ENCODE assay signal across 24 mouse cellular contexts in the genomic region with DNA sequence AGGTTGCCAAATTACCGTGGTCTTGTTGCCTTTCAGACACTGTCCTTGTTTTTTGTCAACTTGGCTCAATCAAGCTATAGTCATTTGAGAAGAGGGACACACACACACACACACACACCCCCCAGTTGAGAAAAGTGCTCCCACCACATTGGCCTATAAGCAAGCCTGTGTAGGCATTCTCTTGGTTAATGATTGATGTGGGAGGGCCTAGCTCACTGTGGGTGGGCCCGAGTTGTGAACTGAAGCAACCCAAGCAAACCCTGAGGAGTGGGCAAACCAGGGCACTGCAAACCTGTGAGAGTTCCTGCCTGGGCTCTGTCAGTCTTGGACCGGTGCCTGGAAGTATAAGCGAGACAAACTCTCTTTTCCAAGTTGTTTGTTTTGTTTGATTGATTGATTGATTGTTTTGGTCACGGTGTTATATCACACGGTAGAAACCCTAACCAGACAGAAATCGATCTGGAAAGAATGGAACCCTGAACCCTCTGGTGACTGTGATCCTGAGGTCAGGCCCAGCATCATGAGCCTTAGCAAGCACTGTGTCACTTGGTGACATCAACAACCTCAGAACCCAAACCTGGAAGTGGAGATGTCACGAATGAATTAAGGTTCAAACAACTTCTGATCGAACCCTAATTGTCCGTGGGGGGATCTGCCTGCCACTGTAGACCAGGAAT. TPM values are rescaled to one million over a fixed set of nuclear protein-coding genes. Genes with fewer than 3 reads are reported as not detected.
A peak's percentile ranks its signal among the peaks of the same experiment; 100 is the strongest.
DNase-seq lines count a peak whose midpoint lies in the region; ATAC-seq and TF ChIP-seq lines count a peak whose summit lies in the region.
"Had no signal": no experiment of that assay in that cellular context is flagged by ENCODE, and none has a peak within 500 bp of the region (broad histone marks: within the 10 kb centered on the region; RNA-seq: fewer than 3 reads in every experiment).

No protein-coding gene starts in this region.

- TF ChIP-seq CTCF in liver, adult 2 months (IDR thresholded peaks at IDR 0.05; ENCODE audit: low read depth, low read length) = no peak
- TF ChIP-seq CTCF in liver, embryonic 14.5 days (IDR thresholded peaks at IDR 0.05; ENCODE audit: low read depth) = no peak

- 0 out of 2 replicates have a peak overlapping the region, but pooled peaks have one; percentile 8 for H3K9ac ChIP-seq in liver, adult 2 months (ENCODE audit: low read depth, low read length)
- H3K9ac ChIP-seq in liver, embryonic 14.5 days (replicated peaks) = no peak overlapping the region
- H3K9ac ChIP-seq in liver, embryonic 16.5 days (ENCODE audit: low read depth, low read length) = no peak overlapping the region
- H3K9ac ChIP-seq: forebrain, embryonic 13.5 days; heart, embryonic 13.5 days; hindbrain, embryonic 12.5 days; hindbrain, embryonic 15.5 days had no signal

- no peak overlapping the region for H3K4me2 ChIP-seq in liver, embryonic 14.5 days (ENCODE audit: low read depth)
- no peak overlapping the region for H3K4me2 ChIP-seq in liver, embryonic 16.5 days (ENCODE audit: low read depth, low read length)
- H3K4me2 ChIP-seq: forebrain, embryonic 13.5 days; heart, embryonic 13.5 days; hindbrain, embryonic 12.5 days; hindbrain, embryonic 15.5 days had no signal

- 0 out of 2 replicates have a peak, but pooled peaks cover 2% of the 10 kb centered on the region for H3K4me1 ChIP-seq in liver, adult 2 months (ENCODE audit: control insufficient read depth, insufficient read depth, low read length)
- H3K4me1 ChIP-seq in liver, embryonic 14.5 days (replicated peaks; ENCODE audit: control insufficient read depth in 2 of 2, insufficient read depth in 2 of 2, low read length in 1 of 2) = 0 out of 4 replicates have a peak, but pooled peaks cover 0 to 2% of the 10 kb centered on the region in 2 experiments
- H3K4me1 ChIP-seq in liver, embryonic 16.5 days (ENCODE audit: control insufficient read depth, low read depth, low read length) = no peaks in the 10 kb centered on the region
- H3K4me1 ChIP-seq: forebrain, embryonic 10.5 days; forebrain, embryonic 13.5 days; heart, embryonic 10.5 days; hindbrain, embryonic 12.5 days; hindbrain, embryonic 15.5 days had no signal

- no peak overlapping the region; the same call in 1 of the 2 replicates for H3K4me3 ChIP-seq in liver, adult 2 months (ENCODE audit: insufficient read depth, low read depth, low read length)
- H3K4me3 ChIP-seq in liver, embryonic 14.5 days (ENCODE audit: insufficient read depth in 1 of 2, low read depth in 2 of 2, low read length in 2 of 2) = no peak overlapping the region
- no peak overlapping the region for H3K4me3 ChIP-seq in liver, embryonic 16.5 days (ENCODE audit: low read depth, low read length)
- H3K4me3 ChIP-seq: forebrain, embryonic 10.5 days; forebrain, embryonic 13.5 days; heart, adult 2 months; heart, embryonic 10.5 days; heart, embryonic 13.5 days; hindbrain, embryonic 12.5 days; hindbrain, embryonic 15.5 days had no signal

- peak; percentile 65 for ATAC-seq in liver, embryonic 14.5 days (ENCODE audit: insufficient read depth)
- peak; percentile 77 for ATAC-seq in liver, embryonic 16.5 days (ENCODE audit: low read depth)
- ATAC-seq: CD4-positive, CD25-positive, alpha-beta regulatory T cell, adult 4 months; forebrain, embryonic 13.5 days; forebrain, embryonic 16.5 days had no signal

- H3K9me3 ChIP-seq in liver, embryonic 14.5 days (ENCODE audit: control insufficient read depth, low read length) = no peaks in the 10 kb centered on the region
- no peaks in the 10 kb centered on the region for H3K9me3 ChIP-seq in liver, embryonic 16.5 days (replicated peaks; ENCODE audit: control insufficient read depth, low read length)
- H3K9me3 ChIP-seq: forebrain, embryonic 10.5 days; forebrain, embryonic 13.5 days; heart, embryonic 10.5 days; heart, embryonic 13.5 days; hindbrain, embryonic 12.5 days; hindbrain, embryonic 15.5 days had no signal

- H3K36me3 ChIP-seq in liver, adult 2 months (ENCODE audit: control insufficient read depth, insufficient read depth, low read length) = no peaks in the 10 kb centered on the region
- H3K36me3 ChIP-seq in liver, embryonic 14.5 days (replicated peaks; ENCODE audit: control insufficient read depth, insufficient read depth, low read depth) = no peaks in the 10 kb centered on the region
- H3K36me3 ChIP-seq in liver, embryonic 16.5 days (ENCODE audit: control insufficient read depth, insufficient read depth) = no peaks in the 10 kb centered on the region
- H3K36me3 ChIP-seq: heart, embryonic 13.5 days had no signal

- H3K27ac ChIP-seq in liver, adult 2 months (replicated peaks; ENCODE audit: insufficient read depth, low read depth, low read length) = peak overlapping the region; percentile 73
- no peak overlapping the region for H3K27ac ChIP-seq in liver, embryonic 14.5 days
- H3K27ac ChIP-seq in liver, embryonic 16.5 days (ENCODE audit: low read length) = no peak overlapping the region
- H3K27ac ChIP-seq: forebrain, embryonic 10.5 days; forebrain, embryonic 13.5 days; heart, adult 2 months; heart, embryonic 10.5 days; heart, embryonic 13.5 days; hindbrain, embryonic 12.5 days; hindbrain, embryonic 15.5 days had no signal

- peak; percentile 95 for DNase-seq in liver, adult 2 months (ENCODE audit: extremely low read depth, low read depth, low spot score)
- DNase-seq in liver = no peak
- no peak for DNase-seq in liver, embryonic 14.5 days (ENCODE audit: low read depth in 3 of 3, low spot score in 3 of 3)
- no peak for DNase-seq in cerebellum, adult 9-11 months
- DNase-seq in testis, postnatal 14 days (ENCODE audit: low spot score) = no peak
- DNase-seq: adrenal gland, adult 2 months; adrenal gland, postnatal 14 days; cerebellum, adult 11-12 months; cerebellum, adult 8-10 months; cerebellum, postnatal 14 days; gastrocnemius, postnatal 10 days; gastrocnemius, postnatal 36 days; heart, adult 2 months; heart, postnatal 14 days; heart, postnatal 4 days had no signal

- 29% methylated on average over 10 of the region's 10 CpGs for WGBS in liver, adult 2 months
- 74% methylated on average over 10 of the region's 10 CpGs for WGBS in liver, embryonic 14.5 days (ENCODE audit: insufficient replicate concordance)
- WGBS in liver, embryonic 16.5 days (ENCODE audit: insufficient replicate concordance) = 65% methylated on average over 10 of the region's 10 CpGs

- no peak for TF ChIP-seq POLR2A in liver, adult 2 months (IDR thresholded peaks at IDR 0.05; ENCODE audit: extremely low read depth, insufficient read depth, low read length)

- no peak for TF ChIP-seq EP300 in liver, embryonic 14.5 days (IDR thresholded peaks at IDR 0.05; ENCODE audit: low read depth)

- H3K79me2 ChIP-seq in liver, adult 2 months (ENCODE audit: control insufficient read depth, insufficient read depth, low read length) = no peaks in the 10 kb centered on the region

- no peaks in the 10 kb centered on the region for H3K27me3 ChIP-seq in liver, adult 2 months (ENCODE audit: control insufficient read depth, insufficient read depth, low read length)
- H3K27me3 ChIP-seq in liver, embryonic 14.5 days (ENCODE audit: control insufficient read depth, insufficient read depth, low read length) = no peaks in the 10 kb centered on the region
- no peaks in the 10 kb centered on the region for H3K27me3 ChIP-seq in liver, embryonic 16.5 days (ENCODE audit: control insufficient read depth, insufficient read depth, low read depth, low read length)
- H3K27me3 ChIP-seq: forebrain, embryonic 13.5 days; heart, embryonic 13.5 days; hindbrain, embryonic 12.5 days; hindbrain, embryonic 15.5 days had no signal

RNA-seq across cellular contexts. Expression of a gene that starts 12.7 kb away (rescaled TPM):
- 3.3 and 4.1 TPM in 2 replicates for total RNA-seq in liver, adult 2 months (2014; rRNA removed)
- 3.6 and 4.6 TPM in 2 replicates for polyA plus RNA-seq in liver, adult 2 months (2012; rRNA removed)
- polyA plus RNA-seq in liver, embryonic 14.5 days (2012; rRNA removed) = 3.1 and 4.0 TPM in 2 replicates
- polyA plus RNA-seq in liver, embryonic 14.5 days (2014; fragmentation: Nextera tagmentation; extraction: Ambion mirVana) = 2.6 and 3.4 TPM in 2 replicates
- polyA plus RNA-seq in liver, embryonic 16.5 days (2015; fragmentation: Nextera tagmentation; extraction: Ambion mirVana) = 5.0 and 5.5 TPM in 2 replicates

RNA-seq across cellular contexts. Expression of a gene that starts 43.2 kb away (rescaled TPM):
- 5.1 and 5.6 TPM in 2 replicates for total RNA-seq in liver, adult 2 months (2014; rRNA removed)
- 21.6 and 23.1 TPM in 2 replicates for polyA plus RNA-seq in liver, adult 2 months (2012; rRNA removed)
- 16.1 and 17.3 TPM in 2 replicates for polyA plus RNA-seq in liver, embryonic 14.5 days (2012; rRNA removed)
- polyA plus RNA-seq in liver, embryonic 14.5 days (2014; fragmentation: Nextera tagmentation; extraction: Ambion mirVana) = 5.4 and 5.8 TPM in 2 replicates
- 2.3 and 2.6 TPM in 2 replicates for polyA plus RNA-seq in liver, embryonic 16.5 days (2015; fragmentation: Nextera tagmentation; extraction: Ambion mirVana)

RNA-seq across cellular contexts. Expression of a gene that starts 44.6 kb away (rescaled TPM):
- total RNA-seq in liver, adult 2 months (2014; rRNA removed) = 0.92 and 0.94 TPM in 2 replicates
- polyA plus RNA-seq in liver, adult 2 months (2012; rRNA removed) = 1.3 and 2.3 TPM in 2 replicates
- 3.4 TPM in 2 replicates for polyA plus RNA-seq in liver, embryonic 14.5 days (2012; rRNA removed)
- 0.08 and 0.13 TPM in 2 replicates for polyA plus RNA-seq in liver, embryonic 14.5 days (2014; fragmentation: Nextera tagmentation; extraction: Ambion mirVana)
- polyA plus RNA-seq in liver, embryonic 16.5 days (2015; fragmentation: Nextera tagmentation; extraction: Ambion mirVana) = 0.21 and 0.33 TPM in 2 replicates
- polyA plus RNA-seq: CD4-positive, CD25-positive, alpha-beta regulatory T cell, adult 4 months had no signal

RNA-seq across cellular contexts. Expression of a gene that starts 46.3 kb away (rescaled TPM):
- 19.6 and 21.4 TPM in 2 replicates for total RNA-seq in liver, adult 2 months (2014; rRNA removed)
- polyA plus RNA-seq in liver, adult 2 months (2012; rRNA removed) = 126 and 129 TPM in 2 replicates
- 53.0 and 53.5 TPM in 2 replicates for polyA plus RNA-seq in liver, embryonic 14.5 days (2012; rRNA removed)
- 82.5 and 86.8 TPM in 2 replicates for polyA plus RNA-seq in liver, embryonic 14.5 days (2014; fragmentation: Nextera tagmentation; extraction: Ambion mirVana)
- 73.9 and 80.2 TPM in 2 replicates for polyA plus RNA-seq in liver, embryonic 16.5 days (2015; fragmentation: Nextera tagmentation; extraction: Ambion mirVana)

RNA-seq across cellular contexts. Expression of a gene that starts 52.8 kb away (rescaled TPM):
- 4.2 and 5.6 TPM in 2 replicates for total RNA-seq in liver, adult 2 months (2014; rRNA removed)
- polyA plus RNA-seq in liver, adult 2 months (2012; rRNA removed) = 22.0 and 35.0 TPM in 2 replicates
- polyA plus RNA-seq in liver, embryonic 14.5 days (2012; rRNA removed) = 6.3 and 6.4 TPM in 2 replicates
- polyA plus RNA-seq in liver, embryonic 14.5 days (2014; fragmentation: Nextera tagmentation; extraction: Ambion mirVana) = 0.94 and 1.7 TPM in 2 replicates
- polyA plus RNA-seq in liver, embryonic 16.5 days (2015; fragmentation: Nextera tagmentation; extraction: Ambion mirVana) = 2.1 and 2.6 TPM in 2 replicates
